Mouse (Mus musculus) MEL (cell line): ENCODE results near the gene Rpl31. TPM values are rescaled to one million over a fixed set of nuclear protein-coding genes. Genes with fewer than 3 reads are reported as not detected.

Experiments
- DNase-seq: peaks from one replicate; pipeline ENCODE4 v3.0.0; 2011; ENCODE audit warnings: low read depth, low spot score
- H3K27ac ChIP-seq: 2 replicates; pipeline ENCODE4 v1.5.1; 2012; ENCODE audit warnings: low read depth, mild to moderate bottlenecking, control low read depth, low read length, moderate library complexity; ENCODE audit not compliant: control insufficient read depth
- H3K27me3 ChIP-seq, 2 experiments: fragments of 150-350 bp in 1 of 2; sonication (generic) in 1 of 2; 2 replicates each; pipeline ENCODE4 v1.6.1; 2012; ENCODE audit warnings: low read length in 2 of 2, mild to moderate bottlenecking in 2 of 2, improper control_type of control experiment in 1 of 2, moderate library complexity in 1 of 2; ENCODE audit not compliant: insufficient read depth in 2 of 2, control insufficient read depth in 1 of 2
- H3K36me3 ChIP-seq, 2 experiments: 2 replicates each; pipeline ENCODE4 v1.6.1; 2012 to 2014; ENCODE audit warnings: low read length in 2 of 2, improper control_type of control experiment in 1 of 2, inconsistent platforms in 1 of 2, mild to moderate bottlenecking in 1 of 2; ENCODE audit not compliant: insufficient read depth in 2 of 2, control insufficient read depth in 1 of 2
- H3K4me1 ChIP-seq, 2 experiments: fragments of 150-350 bp in 1 of 2; sonication (generic) in 1 of 2; 2 replicates each; pipeline ENCODE4 v1.6.1; 2012; ENCODE audit warnings: low read length in 2 of 2, improper control_type of control experiment in 1 of 2, mild to moderate bottlenecking in 1 of 2; ENCODE audit not compliant: insufficient read depth in 2 of 2, control insufficient read depth in 1 of 2
- H3K4me3 ChIP-seq, 2 experiments: fragments of 150-350 bp in 1 of 2; sonication (generic) in 1 of 2; 2 replicates each; pipeline ENCODE4 v1.5.1; 2012; ENCODE audit warnings: low read depth in 2 of 2, low read length in 2 of 2, mild to moderate bottlenecking in 2 of 2, moderate library complexity in 2 of 2, control low read depth in 1 of 2, improper control_type of control experiment in 1 of 2; ENCODE audit not compliant: control insufficient read depth in 1 of 2, insufficient read depth in 1 of 2
- H3K79me2 ChIP-seq: 2 replicates; pipeline ENCODE4 v1.6.1; 2012; ENCODE audit warnings: mild to moderate bottlenecking, low read length, moderate library complexity; ENCODE audit not compliant: control insufficient read depth, poor library complexity, insufficient read depth
- H3K9ac ChIP-seq: 2 replicates; pipeline ENCODE4 v1.6.1; 2012; ENCODE audit warnings: low read depth, mild to moderate bottlenecking, control low read depth, low read length, moderate library complexity; ENCODE audit not compliant: control insufficient read depth, poor library complexity, severe bottlenecking
- H3K9me3 ChIP-seq: fragments of 150-350 bp; sonication (generic); replicated peaks from 2 replicates; pipeline ENCODE4 v1.6.1; 2012; ENCODE audit warnings: mild to moderate bottlenecking, low read length, improper control_type of control experiment, moderate library complexity; ENCODE audit not compliant: insufficient read depth
- BHLHE40 ChIP-seq: IDR thresholded peaks from 2 replicates; pipeline ENCODE4 v1.6.1; 2012; ENCODE audit warnings: low read depth, mild to moderate bottlenecking, inconsistent platforms, low read length, improper control_type of control experiment, borderline replicate concordance
- CHD1 ChIP-seq: IDR thresholded peaks from 2 replicates; pipeline ENCODE4 v1.6.1; 2012; ENCODE audit warnings: low read depth, mild to moderate bottlenecking, inconsistent platforms, low read length, improper control_type of control experiment
- ELF1 ChIP-seq: IDR thresholded peaks from 2 replicates; pipeline ENCODE4 v1.6.1; 2014; ENCODE audit warnings: low read depth, mild to moderate bottlenecking, inconsistent platforms, low read length, improper control_type of control experiment, moderate library complexity
- GATA1 ChIP-seq: IDR thresholded peaks from 2 replicates; pipeline ENCODE4 v1.6.1; 2011; ENCODE audit warnings: low read depth, low read length, improper control_type of control experiment
- JUND ChIP-seq: IDR thresholded peaks from 2 replicates; pipeline ENCODE4 v1.6.1; 2011; ENCODE audit warnings: low read depth, mild to moderate bottlenecking, improper control_type of control experiment, low read length
- MAFK ChIP-seq: IDR thresholded peaks from 2 replicates; pipeline ENCODE4 v1.6.1; 2011; ENCODE audit warnings: low read depth, mild to moderate bottlenecking, low read length, improper control_type of control experiment, borderline replicate concordance
- MAZ ChIP-seq: IDR thresholded peaks from 2 replicates; pipeline ENCODE4 v1.6.1; 2012; ENCODE audit warnings: low read depth, mild to moderate bottlenecking, inconsistent platforms, low read length, improper control_type of control experiment
- MEF2A ChIP-seq: IDR thresholded peaks from 2 replicates; pipeline ENCODE4 v1.6.1; 2014; ENCODE audit warnings: low read depth, mild to moderate bottlenecking, inconsistent platforms, low read length, improper control_type of control experiment; ENCODE audit not compliant: poor library complexity, insufficient replicate concordance, severe bottlenecking; ENCODE audit errors: extremely low read depth
- MYB ChIP-seq: IDR thresholded peaks from 2 replicates; pipeline ENCODE4 v1.6.1; 2011; ENCODE audit warnings: mild to moderate bottlenecking, low read depth, low read length, improper control_type of control experiment
- MYC ChIP-seq: IDR thresholded peaks from 2 replicates; pipeline ENCODE4 v1.6.1; 2011; ENCODE audit warnings: low read depth, mild to moderate bottlenecking, low read length, improper control_type of control experiment, moderate library complexity
- NRF1 ChIP-seq: IDR thresholded peaks from 2 replicates; pipeline ENCODE4 v1.6.1; 2014; ENCODE audit warnings: low read depth, mild to moderate bottlenecking, inconsistent platforms, low read length, improper control_type of control experiment, moderate library complexity; ENCODE audit not compliant: poor library complexity, insufficient read depth, severe bottlenecking
- POLR2A ChIP-seq, 2 experiments: IDR thresholded peaks; 2 replicates each; pipeline ENCODE4 v1.6.1; 2011 to 2012; ENCODE audit warnings: low read length in 2 of 2, mild to moderate bottlenecking in 2 of 2, control low read depth in 1 of 2, improper control_type of control experiment in 1 of 2, low read depth in 1 of 2, moderate library complexity in 1 of 2; ENCODE audit not compliant: control insufficient read depth in 1 of 2, insufficient read depth in 1 of 2, poor library complexity in 1 of 2
- RAD21 ChIP-seq: IDR thresholded peaks from 2 replicates; pipeline ENCODE4 v1.6.1; 2011; ENCODE audit warnings: mild to moderate bottlenecking, low read depth, low read length, improper control_type of control experiment
- RCOR1 ChIP-seq: IDR thresholded peaks from 2 replicates; pipeline ENCODE4 v1.6.1; 2012; ENCODE audit warnings: low read depth, mild to moderate bottlenecking, inconsistent platforms, low read length, improper control_type of control experiment
- UBTF ChIP-seq: IDR thresholded peaks from 2 replicates; pipeline ENCODE4 v1.6.1; 2012; ENCODE audit warnings: low read depth, mild to moderate bottlenecking, inconsistent platforms, low read length, improper control_type of control experiment, moderate library complexity, borderline replicate concordance; ENCODE audit not compliant: insufficient read depth
- ZC3H11A ChIP-seq: IDR thresholded peaks from 2 replicates; pipeline ENCODE4 v1.6.1; 2012; ENCODE audit warnings: low read depth, mild to moderate bottlenecking, inconsistent platforms, low read length, improper control_type of control experiment
- ZMIZ1 ChIP-seq: IDR thresholded peaks from 2 replicates; pipeline ENCODE4 v1.6.1; 2012; ENCODE audit warnings: low read depth, mild to moderate bottlenecking, inconsistent platforms, low read length, improper control_type of control experiment, moderate library complexity
- ZNF384 ChIP-seq: IDR thresholded peaks from 2 replicates; pipeline ENCODE4 v1.6.1; 2012; ENCODE audit warnings: low read depth, mild to moderate bottlenecking, inconsistent platforms, low read length, improper control_type of control experiment
- polyA plus RNA-seq, 2 experiments: library from polyadenylated mRNA; stranded (reverse) in 1 of 2; unstranded in 1 of 2; fragments of >175 nt in 1 of 2; fragments of >200 nt in 1 of 2; gene quantifications; 2 replicates each; pipeline versions ENCODE4 v1.2.1 to v1.2.4; 2012; ENCODE audit warnings: low replicate concordance in 2 of 2, low read depth in 1 of 2; ENCODE audit not compliant: insufficient read length in 2 of 2, insufficient read depth in 1 of 2, missing spikeins in 1 of 2
- total RNA-seq: library from RNA; depleted of rRNA; stranded (reverse); fragments of 300-350 nt; gene quantifications from 2 replicates; pipeline ENCODE4 v1.2.3, GENCODE M21; 2012

Gene Rpl31
- total and polyA plus RNA-seq, 3 experiments: 848 to 2,111 TPM; not detected in 1

GRCm38 (mm10) chr1:39361754-39362514 is 5.7 kb upstream of the Rpl31 start:
- Histone ChIP-seq H3K4me1 (peaks cover 0 to 14% of the 10 kb centered on the region in 2 experiments; a peak in 2 of 4 replicates), H3K4me3 (no peak overlapping the region), H3K27ac (no peak overlapping the region), H3K9ac (no peak overlapping the region), H3K9me3 (no peaks in the 10 kb centered on the region), H3K79me2 (no peaks in the 10 kb centered on the region), H3K36me3 (peaks cover 0 to 6% of the 10 kb centered on the region in 2 experiments; a peak in 2 of 4 replicates), H3K27me3 (peaks cover 1 to 6% of the 10 kb centered on the region in 2 experiments)
- no peak for TF ChIP-seq BHLHE40
- TF ChIP-seq RCOR1: no peak
- no peak for DNase-seq

GRCm38 (mm10) chr1:39362515-39362893 is 5.1 kb upstream of the Rpl31 start:
- H3K27ac ChIP-seq: no peak overlapping the region
- no peaks in the 10 kb centered on the region for H3K9me3 ChIP-seq
- H3K79me2 ChIP-seq: no peaks in the 10 kb centered on the region
- H3K36me3 ChIP-seq: peaks cover 0 to 6% of the 10 kb centered on the region in 2 experiments; a peak in 2 of 4 replicates
- no peak overlapping the region for H3K9ac ChIP-seq
- peaks cover 0 to 3% of the 10 kb centered on the region in 2 experiments for H3K27me3 ChIP-seq
- peak; percentile 33 for DNase-seq
- TF ChIP-seq MAZ (no peak), GATA1 (peak; percentile 20; the same call in 1 of the 2 replicates), MYC (no peak), JUND (no peak), ZNF384 (no peak)
- H3K4me1 ChIP-seq: peaks cover 0 to 17% of the 10 kb centered on the region in 2 experiments; a peak in 2 of 4 replicates
- no peak overlapping the region for H3K4me3 ChIP-seq

GRCm38 (mm10) chr1:39365562-39365961 is 2.1 kb upstream of the Rpl31 start:
- no peak for DNase-seq
- Histone ChIP-seq H3K36me3 (peaks cover 19% of the 10 kb centered on the region in 2 experiments), H3K27ac (no peak overlapping the region), H3K27me3 (no peaks in the 10 kb centered on the region), H3K4me1 (peaks cover 2 to 26% of the 10 kb centered on the region in 2 experiments; a peak in 2 of 4 replicates), H3K9ac (no peak overlapping the region), H3K4me3 (no peak overlapping the region), H3K9me3 (no peaks in the 10 kb centered on the region), H3K79me2 (peaks cover 25% of the 10 kb centered on the region)
- TF ChIP-seq ZC3H11A (no peak), NRF1 (no peak), ELF1 (no peak), MYC (no peak), MAFK (no peak), UBTF (no peak), RAD21 (no peak), MYB (no peak), MEF2A (no peak), CHD1 (no peak), ZMIZ1 (no peak), BHLHE40 (no peak), POLR2A (IDR thresholded peaks at IDR 0.05; ENCODE audit: control insufficient read depth in 1 of 2, insufficient read depth in 1 of 2, low read depth in 1 of 2, low read length in 2 of 2, poor library complexity in 1 of 2) (no peak)
